Mouse (Mus musculus): ENCODE measurements around the gene Meis2.

Gene Meis2

DNA sequence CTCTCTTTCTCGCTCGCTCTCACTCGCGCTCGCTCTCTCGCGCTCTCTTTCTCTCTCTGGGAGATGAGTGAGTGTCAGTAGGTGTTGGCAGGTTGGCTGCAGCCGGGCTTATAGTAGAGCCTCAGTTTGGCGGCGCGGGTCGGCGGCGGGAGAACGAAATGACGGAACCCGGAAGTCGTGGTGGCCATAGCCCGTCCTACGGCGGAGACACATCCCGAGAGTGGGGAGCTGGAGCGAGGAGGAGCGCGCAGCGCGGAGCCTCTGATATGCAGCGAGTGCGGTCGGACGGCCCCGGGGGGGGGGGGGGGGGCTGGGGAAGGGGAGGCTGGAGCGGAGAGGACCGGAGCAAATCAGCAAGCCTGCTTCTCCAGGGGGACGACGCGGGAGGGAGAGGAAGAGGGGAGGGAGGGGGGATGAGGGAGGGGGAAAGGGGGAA lies at the start of gene Meis2:
Meis2 (minus strand) TSS at position 270 of the 436 bp plus-strand sequence.
- DNase-seq (ENCODE audit: low spot score): peak; percentile 91

DNA sequence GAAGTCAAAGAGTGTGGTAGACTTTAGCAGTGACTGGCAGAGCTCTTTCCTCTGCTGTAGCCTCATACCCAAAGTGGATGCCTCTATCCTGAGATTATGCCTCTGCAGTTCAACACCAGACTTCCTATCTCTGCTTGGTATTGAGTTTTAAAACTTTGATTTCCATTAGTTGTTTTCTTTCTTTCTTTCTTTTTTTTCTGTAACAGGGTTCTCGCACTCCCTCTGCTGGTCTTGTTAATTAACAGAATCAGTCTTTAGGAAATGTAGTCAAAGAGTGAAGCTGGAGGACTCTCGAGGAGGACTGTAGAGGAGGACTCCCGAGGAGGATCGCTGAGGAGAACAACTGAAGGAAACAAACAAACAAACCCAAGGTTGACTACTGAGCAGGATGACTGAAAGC lies 40.6 kb upstream of the Meis2 start:
- DNase-seq (ENCODE audit: low spot score): peak; percentile 41

DNA sequence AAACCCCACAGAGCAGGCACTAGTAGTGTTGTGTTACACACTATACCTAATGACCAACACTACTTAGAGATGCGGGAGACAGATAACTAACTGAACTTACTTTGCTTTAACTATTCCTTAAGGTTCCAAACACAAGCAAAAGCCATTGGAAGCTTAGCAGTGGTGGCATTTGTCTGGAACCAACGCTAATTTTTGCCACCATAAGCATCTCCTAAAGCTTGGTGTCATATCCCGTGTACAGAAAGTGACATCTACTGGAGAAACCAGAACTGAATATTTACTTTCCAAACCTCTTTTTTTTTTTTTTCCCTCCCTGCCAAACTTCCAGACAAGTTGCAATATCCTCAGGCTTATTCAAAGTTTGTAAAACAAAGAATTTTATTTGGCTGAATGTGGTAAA lies 39.5 kb upstream of the Meis2 start:
- peak; percentile 75 for DNase-seq (ENCODE audit: low spot score)

DNA sequence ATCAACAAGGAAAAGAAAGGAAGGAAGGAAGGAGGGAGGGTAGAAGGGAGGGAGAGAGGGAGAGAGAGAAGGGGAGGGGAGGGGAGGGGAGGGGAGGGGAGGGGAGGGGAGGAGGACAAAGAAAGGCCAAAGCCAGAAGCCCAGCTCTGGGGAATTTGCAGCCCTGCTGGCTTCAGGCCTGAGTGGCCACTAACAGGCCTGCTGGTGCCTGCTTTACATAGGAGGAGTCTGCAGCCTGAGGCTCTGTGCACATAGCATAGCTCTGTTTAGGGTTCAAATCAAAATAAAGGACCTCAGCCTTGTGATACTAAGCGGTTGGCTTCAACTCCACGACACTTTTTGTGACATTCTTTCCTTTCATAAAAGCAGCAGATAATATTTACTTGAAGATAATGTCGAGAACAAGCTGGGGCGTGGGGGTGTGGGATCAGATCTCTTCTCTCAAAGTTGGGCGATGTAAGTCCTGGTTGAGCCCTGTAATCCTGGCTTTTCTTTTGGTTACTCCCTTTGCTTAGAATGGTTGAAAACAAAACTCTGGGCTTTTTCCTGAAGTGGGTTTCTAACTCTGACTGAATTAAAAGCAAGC lies 37.9 kb upstream of the Meis2 start:
- DNase-seq (ENCODE audit: low spot score): peak; percentile 36

DNA sequence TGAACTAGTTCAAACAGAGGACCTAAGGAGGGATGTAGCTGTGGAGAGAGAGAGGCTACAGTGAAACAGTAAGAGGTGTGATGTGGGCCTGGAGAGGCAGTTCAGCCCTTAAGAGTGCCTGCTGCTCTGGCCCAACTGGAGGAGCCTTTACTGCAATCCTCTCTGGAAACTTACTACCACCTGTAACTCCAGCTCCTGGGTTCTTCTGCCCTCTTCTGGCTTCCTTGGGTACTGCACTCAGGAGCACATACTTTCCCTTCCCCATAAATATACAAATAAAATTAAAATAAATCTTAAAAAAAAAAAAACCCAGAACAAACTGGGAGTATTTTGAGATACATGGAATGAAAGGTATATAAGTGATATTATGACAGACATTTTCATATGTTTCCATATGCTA lies 35.6 kb upstream of the Meis2 start:
- DNase-seq (ENCODE audit: low spot score): peak; percentile 73

GRCm38 (mm10) chr2:116080961-116081360 lies 15.3 kb upstream of the Meis2 start:
- no peak for DNase-seq (ENCODE audit: low spot score)

- DNase-seq (ENCODE audit: low spot score): no peak
Observed at GRCm38 (mm10) chr2:116078841-116079240, 13.2 kb upstream of the Meis2 start.

GRCm38 (mm10) chr2:116077716-116078115 lies 12.1 kb upstream of the Meis2 start:
- no peak for DNase-seq (ENCODE audit: low spot score)

- DNase-seq (ENCODE audit: low spot score): no peak
Observed at GRCm38 (mm10) chr2:116076752-116077480, 11.3 kb upstream of the Meis2 start.

DNA sequence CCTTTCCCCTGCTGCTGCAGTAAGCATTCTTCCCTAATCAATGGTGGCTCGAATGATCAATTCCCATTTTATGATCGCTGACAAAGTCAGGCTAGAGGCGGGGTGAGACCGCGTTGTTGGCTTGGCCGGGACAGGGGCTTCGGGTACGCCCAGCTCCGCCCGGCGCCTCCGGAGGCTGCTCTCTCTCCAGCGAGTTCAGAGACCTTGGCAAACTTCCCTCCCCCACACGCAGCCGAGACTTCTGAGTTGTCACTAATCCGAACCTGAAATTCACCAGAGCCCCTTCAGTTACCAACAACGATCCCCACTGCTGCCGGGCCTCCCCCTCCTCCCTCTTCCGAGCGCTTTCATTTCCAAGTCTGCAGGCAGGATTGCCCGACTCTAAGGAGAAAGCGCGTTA lies 10.3 kb upstream of the Meis2 start:
- peak; percentile 66 for DNase-seq (ENCODE audit: low spot score)

DNA sequence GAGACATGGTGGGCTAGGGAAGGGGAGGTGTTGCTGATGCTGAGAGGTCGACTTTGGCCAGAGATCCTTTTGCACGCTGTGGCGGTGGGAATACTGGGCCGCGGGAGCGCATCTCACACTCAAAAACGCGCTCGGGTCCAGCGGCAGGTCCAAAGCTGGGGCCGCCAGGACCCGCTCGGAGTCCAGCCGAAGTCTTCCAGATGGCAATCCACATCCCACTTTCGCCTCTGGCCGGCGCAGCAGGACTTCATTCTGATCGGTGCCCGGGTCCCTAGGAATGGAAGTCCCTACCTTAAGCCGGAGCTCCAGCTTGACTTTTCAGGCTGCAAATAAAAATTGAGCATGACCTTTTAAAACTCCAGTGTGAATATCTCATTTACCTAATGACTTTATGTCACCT lies 9.8 kb upstream of the Meis2 start:
- DNase-seq (ENCODE audit: low spot score): peak; percentile 61

DNA sequence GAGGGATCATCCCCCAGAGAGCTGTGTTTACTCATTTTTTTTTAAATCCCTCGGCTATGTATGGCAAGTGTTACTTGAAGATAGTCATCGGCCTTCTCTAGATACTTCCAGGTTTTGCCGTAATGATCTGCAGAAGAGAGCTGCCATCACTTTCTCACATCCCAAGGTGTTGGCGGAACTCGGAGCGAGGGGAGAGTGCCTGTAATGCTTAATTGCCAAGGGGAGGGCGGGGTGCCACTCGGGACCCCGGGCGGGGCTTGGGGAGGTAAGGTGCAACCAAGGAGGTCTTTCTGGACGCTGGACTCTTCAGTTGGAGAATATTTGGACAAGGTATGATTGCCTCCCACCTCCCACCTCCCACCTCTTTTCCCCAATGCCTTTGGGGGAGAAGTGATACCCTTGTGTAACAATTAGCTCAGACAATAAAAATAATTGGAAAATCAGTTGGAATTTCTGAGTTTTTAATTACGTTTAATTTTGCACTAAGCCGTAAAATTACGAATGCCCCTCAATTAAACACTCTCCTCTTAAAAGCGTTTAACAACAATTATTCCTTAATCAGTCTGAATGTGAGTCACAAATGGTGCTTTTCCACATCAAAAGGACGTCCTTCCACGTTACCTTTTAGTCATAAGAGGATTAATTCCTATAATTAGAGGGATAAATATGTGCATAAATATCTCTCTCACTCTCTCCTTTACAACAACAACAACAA lies 9.2 kb upstream of the Meis2 start:
- no peak for DNase-seq (ENCODE audit: low spot score)

DNA sequence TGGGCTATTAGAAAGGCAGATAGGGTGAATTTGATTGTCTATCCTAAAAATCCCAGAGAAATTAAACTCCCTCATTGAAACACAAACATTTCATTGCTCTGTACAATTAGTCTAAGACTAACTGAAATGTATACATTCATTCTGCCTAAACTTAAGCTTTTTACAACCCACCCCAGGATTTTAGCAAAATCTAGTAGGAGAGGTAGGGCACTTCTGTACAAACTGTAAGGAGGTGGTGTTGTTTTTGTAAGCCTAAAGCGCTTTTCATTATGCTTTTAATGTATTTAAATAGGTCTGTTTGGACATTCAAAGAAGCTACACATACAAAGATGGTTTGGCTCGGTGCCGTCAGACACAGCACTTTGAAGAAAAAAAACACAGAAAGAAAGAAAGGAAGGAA lies 8.4 kb upstream of the Meis2 start:
- no peak for DNase-seq (ENCODE audit: low spot score)

- no peak for DNase-seq (ENCODE audit: low spot score)
Observed at GRCm38 (mm10) chr2:116073311-116073904, 7.8 kb upstream of the Meis2 start.

- DNase-seq (ENCODE audit: low spot score): no peak
Observed at GRCm38 (mm10) chr2:116072706-116073105, 7.1 kb upstream of the Meis2 start.

DNA sequence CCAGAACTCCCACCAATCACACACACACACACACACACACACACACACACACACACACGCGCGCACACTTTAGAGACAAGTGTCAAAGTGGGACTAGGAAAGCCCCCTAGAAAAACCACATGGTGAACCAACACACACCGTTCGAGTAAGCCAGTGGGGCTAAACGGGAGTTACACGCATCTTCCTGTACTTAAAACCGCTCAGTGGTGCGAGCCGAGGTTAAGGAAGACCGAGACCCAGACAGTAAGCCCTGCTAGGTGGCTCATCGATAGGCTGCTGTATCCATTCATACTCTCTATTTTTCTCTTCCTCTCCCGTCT lies 6.6 kb upstream of the Meis2 start:
- DNase-seq (ENCODE audit: low spot score): peak; percentile 34

DNA sequence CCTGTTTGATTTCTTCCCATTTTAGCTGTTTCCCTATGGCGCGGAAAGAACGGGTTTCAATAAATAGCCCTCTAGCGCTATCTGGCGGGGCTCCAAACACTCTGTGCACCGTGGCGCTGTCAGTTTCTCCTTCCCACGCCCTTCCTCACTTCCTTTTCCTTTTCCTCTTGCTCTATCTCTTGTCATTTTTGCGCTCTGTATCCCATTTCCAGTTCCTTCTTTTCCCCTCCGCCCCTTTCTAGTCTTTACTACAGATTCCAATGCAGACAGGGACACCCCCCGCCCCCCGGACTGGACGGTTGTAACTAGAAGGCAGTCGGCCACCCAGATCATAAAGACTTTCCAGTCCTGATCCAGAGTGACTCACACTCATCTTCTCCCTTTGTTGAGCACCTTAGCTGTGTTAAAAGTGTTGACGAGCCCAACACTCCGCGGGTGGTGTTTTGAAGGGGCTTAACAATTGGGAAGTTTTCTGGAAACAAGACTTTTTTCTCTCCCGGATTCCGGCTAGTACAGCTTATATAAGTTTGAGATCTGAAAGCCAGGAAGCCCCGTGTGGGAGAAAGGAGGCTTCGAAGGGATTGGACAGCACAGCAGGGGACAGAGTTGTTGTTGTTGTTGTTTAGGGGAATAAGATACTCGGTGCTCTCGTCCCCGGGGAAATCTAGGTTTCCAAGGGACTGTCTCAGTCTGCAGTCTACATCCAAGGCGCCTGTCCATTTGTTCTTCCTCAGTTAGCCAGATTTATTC lies 6.1 kb upstream of the Meis2 start:
- peak; percentile 94 for DNase-seq (ENCODE audit: low spot score)

- peak; percentile 56 for DNase-seq (ENCODE audit: low spot score)
Observed at GRCm38 (mm10) chr2:116070614-116071425, 5.2 kb upstream of the Meis2 start.

DNA sequence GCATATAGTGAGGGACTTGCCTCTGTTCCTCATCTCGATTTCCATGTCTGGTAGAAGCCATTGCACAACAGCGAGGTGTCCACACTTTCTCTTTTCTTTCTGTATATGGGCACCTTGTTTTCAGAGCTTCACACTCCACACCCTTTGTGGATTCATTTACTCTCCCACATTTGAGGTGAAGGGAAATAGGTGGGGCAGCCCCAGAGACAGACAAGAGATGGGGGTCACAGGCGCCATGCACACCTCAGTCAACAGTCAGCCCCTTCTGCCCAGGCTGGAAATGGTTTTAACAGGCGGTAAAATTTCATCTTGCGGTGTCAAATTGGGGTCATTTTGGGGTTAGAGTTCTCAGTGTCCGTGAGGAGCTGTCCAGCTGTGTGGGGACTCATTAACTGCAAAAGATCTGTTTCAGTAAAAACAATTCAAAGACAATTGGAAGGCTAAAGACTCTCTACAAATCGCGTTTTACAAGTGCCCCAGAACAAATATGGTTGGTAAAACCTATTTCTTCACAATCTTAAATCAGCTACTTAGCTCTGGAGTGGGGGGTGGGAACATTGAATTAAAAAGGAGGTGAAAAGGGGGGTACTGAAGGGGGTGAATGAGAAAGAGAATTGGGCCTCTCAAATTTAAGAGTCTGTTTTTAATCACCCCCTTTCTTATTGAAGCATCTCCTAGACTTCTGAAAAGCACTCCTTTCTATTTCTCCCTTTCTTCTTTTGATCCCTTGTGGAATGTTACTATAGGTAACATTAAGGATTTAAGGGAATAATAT lies 4.0 kb upstream of the Meis2 start:
- DNase-seq (ENCODE audit: low spot score): peak; percentile 66

DNA sequence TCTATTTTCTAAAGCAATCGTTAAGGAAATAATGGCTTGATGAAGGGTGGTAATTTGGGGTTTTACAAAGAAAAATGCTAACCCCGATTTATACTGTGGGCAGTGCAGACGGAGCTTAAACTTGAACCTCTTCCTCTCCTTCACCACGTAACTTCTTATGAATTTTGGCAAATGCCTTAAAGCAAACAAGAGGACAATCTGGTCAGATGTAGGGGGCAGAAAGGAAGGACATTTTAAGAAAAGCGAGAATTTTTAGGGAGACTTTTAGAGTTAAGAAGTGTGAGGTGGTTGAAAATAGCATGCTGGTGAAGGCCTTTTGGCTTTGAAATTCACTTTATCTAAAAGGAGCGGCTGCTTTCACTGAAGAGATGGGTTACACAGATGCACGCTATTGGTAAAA lies 3.3 kb upstream of the Meis2 start:
- no peak for DNase-seq (ENCODE audit: low spot score)

- DNase-seq (ENCODE audit: low spot score): no peak
Observed at GRCm38 (mm10) chr2:116068461-116068860, 2.8 kb upstream of the Meis2 start.

Measured in adipocyte (in vitro differentiated cells).